Mouse (Mus musculus) G1E (cell line): Measurements from ENCODE around the gene Bcdin3d. TPM values are rescaled to one million over a fixed set of nuclear protein-coding genes. Genes with fewer than 3 reads are reported as not detected.

ENCODE experiments used
- ATAC-seq: 2 replicates; pipeline ENCODE4 v1.8.0; 2016; ENCODE audit warnings: mild to moderate bottlenecking; ENCODE audit not compliant: insufficient number of reproducible peaks, poor library complexity, low FRiP score, severe bottlenecking; ENCODE audit errors: extremely low read depth
- DNase-seq: peaks from one replicate; pipeline ENCODE4 v3.0.0; 2012; ENCODE audit warnings: low spot score
- H3K27me3 ChIP-seq: 2 replicates; pipeline ENCODE4 v1.6.1; 2012; ENCODE audit warnings: mild to moderate bottlenecking, low read length, inconsistent platforms; ENCODE audit not compliant: insufficient read depth
- H3K36me3 ChIP-seq: replicated peaks from 2 replicates; pipeline ENCODE3; 2012; ENCODE audit warnings: mild to moderate bottlenecking, inconsistent platforms
- H3K4me1 ChIP-seq: 2 replicates; pipeline ENCODE4 v1.6.1; 2012; ENCODE audit warnings: low read depth, low read length, inconsistent platforms, mixed read lengths; ENCODE audit not compliant: insufficient read depth
- H3K4me3 ChIP-seq: 2 replicates; pipeline ENCODE4 v1.5.1; 2012; ENCODE audit warnings: low read depth, mild to moderate bottlenecking, inconsistent platforms, low read length, moderate library complexity, mixed read lengths
- H3K9me3 ChIP-seq: replicated peaks from 2 replicates; pipeline ENCODE4 v1.6.1; 2012; ENCODE audit warnings: inconsistent platforms
- CTCF ChIP-seq: IDR thresholded peaks from 2 replicates; pipeline ENCODE4 v1.5.1; 2012; ENCODE audit warnings: low read depth, low read length, inconsistent platforms, mixed read lengths
- GATA1 ChIP-seq: IDR thresholded peaks from 2 replicates; pipeline ENCODE4 v1.6.1; 2012; ENCODE audit warnings: borderline replicate concordance, low read length, inconsistent platforms, mixed read lengths
- GATA2 ChIP-seq: IDR thresholded peaks from 2 replicates; pipeline ENCODE4 v1.6.1; 2012; ENCODE audit warnings: low read depth, low read length, inconsistent platforms, borderline replicate concordance
- POLR2AphosphoS5 ChIP-seq: IDR thresholded peaks from 2 replicates; pipeline ENCODE4 v1.6.1; 2012; ENCODE audit warnings: low read depth, low read length, inconsistent platforms; ENCODE audit not compliant: insufficient replicate concordance
- TAL1 ChIP-seq: conservative IDR thresholded peaks from 2 replicates; pipeline ENCODE4 v1.6.1; 2012; ENCODE audit warnings: low read depth, low read length, inconsistent platforms, mixed read lengths
- polyA plus RNA-seq: library from polyadenylated mRNA; stranded (reverse); fragments of >175 nt; gene quantifications from 2 replicates; pipeline ENCODE4 v1.2.3, GENCODE M21; 2012
- total RNA-seq, 2 experiments: library from RNA; stranded (forward) in 1 of 2; stranded (reverse) in 1 of 2; fragments of 200-1000 nt in 1 of 2; fragments of >200 nt in 1 of 2; fragmentation: Nextera tagmentation in 1 of 2; gene quantifications; 2 replicates each; pipeline ENCODE4 v1.2.3; 2014 to 2017

The Bcdin3d gene
- total and polyA plus RNA-seq, 3 experiments, result 8.6 to 13.2 (median 10.0) TPM

DNA sequence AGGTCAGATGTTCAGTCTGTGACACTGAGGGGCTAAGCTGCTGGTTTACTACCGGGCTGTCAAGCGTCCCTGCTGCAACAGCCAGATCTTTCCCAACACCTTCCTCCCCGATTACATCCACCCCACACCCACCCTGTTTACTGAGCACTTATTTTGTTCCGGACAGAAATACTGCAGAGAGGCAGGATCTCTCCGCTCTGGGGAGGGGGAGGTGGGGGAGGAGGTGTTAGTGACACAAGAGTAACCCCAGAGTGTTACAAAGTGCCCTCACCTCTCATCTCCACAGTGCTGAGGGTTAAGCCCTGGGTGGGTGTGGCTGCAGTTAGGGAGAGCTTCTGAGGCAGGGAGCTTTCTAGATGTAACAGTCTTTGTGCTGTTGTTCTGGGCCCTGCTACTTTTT is 25.8 kb upstream of the Bcdin3d start:
- no peaks in the 10 kb centered on the region for H3K36me3 ChIP-seq
- peaks cover 8% of the 10 kb centered on the region for H3K27me3 ChIP-seq
- H3K9me3 ChIP-seq, result no peaks in the 10 kb centered on the region
- no peak overlapping the region for H3K4me3 ChIP-seq
- H3K4me1 ChIP-seq, result no peaks in the 10 kb centered on the region
- TF ChIP-seq TAL1 (no peak), GATA2 (no peak), POLR2AphosphoS5 (no peak), CTCF (no peak), GATA1 (no peak)
- ATAC-seq (no peak), DNase-seq (no peak)

DNA sequence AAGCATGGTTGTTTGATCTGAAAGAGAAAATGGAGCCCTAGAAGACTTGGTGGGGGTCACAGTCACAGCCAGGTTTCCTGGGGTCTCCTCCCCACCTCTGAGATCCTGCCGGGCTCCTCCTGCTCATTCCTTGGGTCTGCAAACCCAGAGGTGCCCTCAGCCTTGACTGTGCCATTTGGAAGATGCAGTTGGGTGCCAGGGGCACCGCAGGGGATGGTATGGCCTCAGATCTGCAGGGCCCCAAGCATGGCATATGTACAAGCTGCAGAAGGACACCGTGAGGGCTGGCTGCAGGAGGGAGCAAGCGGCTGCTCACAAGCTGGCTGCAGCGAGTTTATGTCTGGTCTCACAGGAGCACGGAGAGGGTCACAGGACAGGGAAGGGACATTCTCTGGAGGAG is 25.2 kb upstream of the Bcdin3d start:
- Histone ChIP-seq H3K27me3 (peaks cover 10% of the 10 kb centered on the region), H3K9me3 (no peaks in the 10 kb centered on the region), H3K36me3 (no peaks in the 10 kb centered on the region), H3K4me3 (no peak overlapping the region), H3K4me1 (no peaks in the 10 kb centered on the region)
- ATAC-seq, result no peak
- TF ChIP-seq CTCF (no peak), GATA2 (no peak), TAL1 (no peak), POLR2AphosphoS5 (no peak), GATA1 (no peak)
- no peak for DNase-seq

DNA sequence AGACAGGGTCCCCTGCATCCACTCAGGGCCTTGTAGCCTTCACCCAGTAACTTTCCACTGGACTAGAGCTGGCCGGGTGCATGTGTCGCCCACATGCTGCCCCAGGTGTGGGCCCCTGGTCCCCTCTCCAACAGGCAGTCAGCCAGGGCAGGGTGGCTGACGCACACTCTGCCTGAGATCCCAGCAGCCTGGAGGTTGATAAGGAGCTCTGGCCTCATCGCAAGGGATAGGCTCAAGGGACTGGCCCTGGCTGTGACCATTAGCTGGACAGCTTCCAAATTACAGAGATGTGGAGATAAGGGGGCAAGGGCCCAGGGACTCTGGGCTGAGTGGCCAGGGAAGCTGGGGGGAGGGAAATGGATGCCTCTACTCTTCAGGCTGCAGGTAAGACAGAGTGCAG is 24.3 kb upstream of the Bcdin3d start:
- Histone ChIP-seq H3K27me3 (peaks cover 18% of the 10 kb centered on the region), H3K9me3 (no peaks in the 10 kb centered on the region), H3K36me3 (no peaks in the 10 kb centered on the region), H3K4me1 (no peaks in the 10 kb centered on the region), H3K4me3 (no peak overlapping the region)
- ATAC-seq (no peak), DNase-seq (no peak)
- TF ChIP-seq GATA1 (no peak), POLR2AphosphoS5 (no peak), GATA2 (no peak), CTCF (no peak), TAL1 (no peak)

DNA sequence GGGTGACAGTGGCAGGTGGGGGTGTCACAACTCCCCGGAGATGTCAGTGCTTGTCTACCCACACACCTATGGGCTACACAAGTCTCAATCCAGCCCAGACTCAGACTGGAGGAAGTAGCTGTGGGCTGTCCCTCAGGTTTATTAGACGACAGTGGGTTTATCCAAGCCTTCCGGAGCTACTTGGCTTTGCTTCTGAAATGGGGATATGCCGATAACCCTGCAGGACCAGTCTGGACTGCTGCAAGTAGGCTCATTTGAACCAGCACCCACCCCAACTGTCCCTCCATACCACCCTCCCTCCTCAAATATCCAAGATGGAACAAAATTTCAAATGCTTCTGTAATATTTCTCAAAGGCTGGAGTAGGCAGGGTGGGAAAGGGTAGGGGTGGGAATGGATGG is 23.8 kb upstream of the Bcdin3d start:
- no peak for TF ChIP-seq GATA1
- TF ChIP-seq GATA2, result no peak
- no peak for TF ChIP-seq TAL1
- TF ChIP-seq CTCF, result no peak
- no peak for TF ChIP-seq POLR2AphosphoS5
- no peaks in the 10 kb centered on the region for H3K9me3 ChIP-seq
- H3K4me1 ChIP-seq, result no peaks in the 10 kb centered on the region
- H3K36me3 ChIP-seq, result no peaks in the 10 kb centered on the region
- DNase-seq, result no peak
- H3K4me3 ChIP-seq, result no peak overlapping the region
- ATAC-seq, result no peak
- H3K27me3 ChIP-seq, result peaks cover 22% of the 10 kb centered on the region

DNA sequence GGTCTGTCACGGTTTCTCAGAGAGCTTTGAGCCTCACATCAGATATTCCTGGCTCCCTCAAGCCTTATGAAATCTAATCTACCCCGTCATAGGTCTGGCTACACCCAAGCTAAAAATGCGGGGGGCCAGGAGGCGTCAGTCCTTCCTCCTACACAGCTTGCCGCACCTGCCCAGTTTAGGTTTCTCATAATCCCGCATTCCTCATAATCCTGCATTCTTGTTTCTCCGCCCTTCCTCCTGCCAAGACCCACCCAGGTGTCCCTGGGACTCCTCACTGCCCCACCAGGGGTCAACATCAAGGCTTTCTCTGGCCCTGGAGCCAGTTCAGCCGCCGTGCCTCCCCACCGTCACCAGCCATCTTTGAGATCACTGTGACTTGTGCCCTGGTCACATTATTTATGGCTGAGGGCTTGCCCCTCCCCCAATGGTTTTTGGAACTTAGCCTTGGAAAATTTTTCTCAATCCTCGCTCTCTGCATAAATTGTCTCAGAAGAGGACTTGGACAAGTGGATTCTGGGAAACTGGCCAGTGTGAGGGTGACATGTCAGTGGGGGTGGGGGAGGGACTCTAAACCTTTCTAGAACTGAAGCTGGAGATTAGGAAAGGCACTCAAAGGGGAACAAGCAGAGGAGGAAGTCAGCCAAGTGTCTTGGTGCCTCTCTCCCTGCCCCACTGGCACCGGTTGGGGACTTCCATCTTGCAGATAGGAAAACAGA is 23.2 kb upstream of the Bcdin3d start:
- no peaks in the 10 kb centered on the region for H3K4me1 ChIP-seq
- ATAC-seq, result no peak
- H3K4me3 ChIP-seq, result no peak overlapping the region
- no peaks in the 10 kb centered on the region for H3K36me3 ChIP-seq
- TF ChIP-seq GATA2 (no peak), TAL1 (no peak), POLR2AphosphoS5 (no peak), GATA1 (no peak), CTCF (no peak)
- no peak for DNase-seq
- H3K27me3 ChIP-seq, result peaks cover 26% of the 10 kb centered on the region
- H3K9me3 ChIP-seq, result no peaks in the 10 kb centered on the region

DNA sequence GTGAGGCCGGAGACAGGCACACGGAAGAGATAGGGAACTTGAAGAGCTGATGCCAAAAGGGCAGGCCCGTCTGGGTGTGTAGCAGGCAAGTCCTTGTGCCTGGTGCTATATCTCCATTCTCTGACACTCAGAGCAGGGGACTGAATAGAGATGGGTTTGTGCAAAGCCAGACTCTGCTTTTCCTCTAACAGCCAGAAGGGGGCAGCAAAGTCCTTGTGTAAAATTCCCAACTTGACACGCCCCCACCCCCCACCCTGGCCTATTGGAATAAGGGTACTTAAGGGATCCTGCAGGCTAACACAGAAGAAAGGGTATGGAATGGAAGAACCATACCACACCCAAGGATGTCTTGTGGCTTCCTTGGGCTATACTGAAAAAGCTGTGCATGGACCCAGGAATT is 22.5 kb upstream of the Bcdin3d start:
- ATAC-seq (no peak), DNase-seq (peak; percentile 48)
- TF ChIP-seq GATA2 (no peak), CTCF (peak; percentile 65), POLR2AphosphoS5 (no peak)
- no peaks in the 10 kb centered on the region for H3K9me3 ChIP-seq
- H3K4me3 ChIP-seq, result no peak overlapping the region
- no peaks in the 10 kb centered on the region for H3K36me3 ChIP-seq
- H3K27me3 ChIP-seq, result peaks cover 31% of the 10 kb centered on the region
- H3K4me1 ChIP-seq, result no peaks in the 10 kb centered on the region

DNA sequence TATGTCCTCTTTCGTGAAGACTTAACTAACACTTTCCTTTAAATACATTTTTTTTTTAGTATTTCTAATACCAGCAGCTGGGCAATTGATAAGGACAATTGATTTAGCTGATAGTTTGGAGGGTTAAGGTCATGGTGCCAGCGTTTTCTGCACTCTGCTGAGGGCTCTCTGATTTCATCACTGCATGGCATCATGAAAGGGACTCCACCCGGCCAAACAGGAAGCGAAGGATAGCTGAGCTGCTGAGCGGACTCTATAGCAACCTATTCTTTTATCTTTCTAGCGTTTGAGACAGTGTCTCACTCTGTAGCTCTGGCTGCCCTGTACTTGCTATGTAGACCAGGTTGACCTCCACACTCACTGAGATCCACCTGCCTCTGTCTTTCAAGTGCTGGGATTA is 10.2 kb upstream of the Bcdin3d start:
- TF ChIP-seq TAL1 (no peak), POLR2AphosphoS5 (no peak), GATA2 (no peak), CTCF (no peak), GATA1 (no peak)
- Histone ChIP-seq H3K36me3 (no peaks in the 10 kb centered on the region), H3K27me3 (peaks cover 14% of the 10 kb centered on the region), H3K9me3 (no peaks in the 10 kb centered on the region), H3K4me1 (no peaks in the 10 kb centered on the region), H3K4me3 (no peak overlapping the region)
- ATAC-seq (no peak), DNase-seq (no peak)
